Mouse (Mus musculus): Measurements from ENCODE around the gene Sfmbt1. TPM values are rescaled to one million over a fixed set of nuclear protein-coding genes. Genes with fewer than 3 reads are reported as not detected.

Gene Sfmbt1
- polyA plus RNA-seq, 1 experiment from 2014 or later, result 17.9 TPM

DNA sequence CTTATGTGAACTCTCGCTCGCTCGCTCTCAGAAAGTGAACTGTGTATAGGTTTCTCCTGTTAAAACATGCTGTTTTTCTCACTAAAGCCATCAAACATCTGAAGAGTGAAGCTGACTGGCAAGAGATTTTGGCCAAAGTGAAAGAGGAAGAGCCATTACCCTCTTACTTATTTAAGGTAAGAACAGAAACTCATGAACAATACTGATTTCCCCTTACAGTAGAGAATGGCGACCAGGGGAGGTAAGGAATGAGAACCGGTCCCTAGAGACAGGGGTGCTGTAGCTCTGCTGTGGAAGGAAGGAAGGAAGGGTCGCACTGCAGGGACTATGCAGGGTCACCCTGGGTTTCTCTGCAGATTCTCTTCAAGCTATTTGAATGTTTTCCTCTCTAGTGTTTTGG, 70.0 kb downstream of the Sfmbt1 start:
- H3K4me1 ChIP-seq, result no peaks in the 10 kb centered on the region
- 96% methylated on average over 6 of the region's 6 CpGs for WGBS
- H3K4me3 ChIP-seq, result no peak overlapping the region
- H3K4me2 ChIP-seq (replicated peaks), result no peak overlapping the region
- H3K9ac ChIP-seq, result no peak overlapping the region
- H3K9me3 ChIP-seq (replicated peaks), result no peaks in the 10 kb centered on the region
- H3K36me3 ChIP-seq, result peaks cover 31% of the 10 kb centered on the region
- H3K27me3 ChIP-seq, result no peaks in the 10 kb centered on the region
- no peak overlapping the region for H3K27ac ChIP-seq
- no peak for ATAC-seq (ENCODE audit: low FRiP score)

DNA sequence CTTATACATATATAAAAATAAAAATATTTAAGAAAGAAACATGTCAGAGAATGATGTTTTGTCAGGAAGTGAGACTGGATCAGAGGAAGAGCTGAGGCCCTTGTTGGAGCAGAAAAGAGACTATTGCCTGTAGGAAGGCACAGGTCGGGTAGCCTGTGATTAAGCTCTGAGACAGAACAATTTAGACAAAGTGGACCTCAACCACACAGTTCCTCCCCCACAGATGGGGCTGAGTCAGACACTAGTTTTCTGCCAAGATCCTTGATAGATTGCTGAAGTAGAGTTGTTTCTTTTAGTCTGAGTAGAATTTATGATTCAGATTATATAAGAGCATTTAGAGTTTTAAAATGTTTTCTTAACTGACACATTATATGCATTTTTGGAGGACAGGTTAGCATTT, 74.8 kb downstream of the Sfmbt1 start:
- no peak for ATAC-seq (ENCODE audit: low FRiP score)
- no peaks in the 10 kb centered on the region for H3K27me3 ChIP-seq
- H3K4me2 ChIP-seq (replicated peaks), result no peak overlapping the region
- no peak overlapping the region for H3K9ac ChIP-seq
- H3K36me3 ChIP-seq, result peaks cover 27% of the 10 kb centered on the region
- H3K9me3 ChIP-seq (replicated peaks), result no peaks in the 10 kb centered on the region
- WGBS, result 64% methylated on average over 1 of the region's 1 CpGs
- no peaks in the 10 kb centered on the region for H3K4me1 ChIP-seq
- H3K4me3 ChIP-seq, result no peak overlapping the region
- no peak overlapping the region for H3K27ac ChIP-seq

DNA sequence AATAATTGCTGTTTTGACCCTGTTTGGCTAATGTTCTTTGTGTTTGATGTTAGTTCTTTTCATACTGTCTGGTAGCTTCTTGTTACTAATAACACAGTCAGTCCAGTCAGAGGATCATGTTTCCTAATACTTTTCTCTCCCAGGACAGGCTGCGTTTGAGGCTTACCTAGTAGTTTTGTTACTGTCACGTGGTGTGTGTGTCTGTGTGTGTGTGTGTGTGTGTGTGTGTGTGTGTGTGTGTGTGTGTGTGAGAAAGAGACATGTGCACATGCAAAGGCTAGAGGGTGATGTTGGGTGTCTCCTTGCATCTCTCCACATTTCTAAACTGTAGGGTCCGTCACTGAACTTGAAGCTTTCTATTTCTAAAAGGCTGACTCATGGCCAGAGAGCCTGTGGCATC, 78.2 kb downstream of the Sfmbt1 start:
- peaks cover 20% of the 10 kb centered on the region for H3K36me3 ChIP-seq
- no peak overlapping the region for H3K9ac ChIP-seq
- no peak overlapping the region for H3K27ac ChIP-seq
- no peaks in the 10 kb centered on the region for H3K4me1 ChIP-seq
- no peak overlapping the region for H3K4me3 ChIP-seq
- H3K9me3 ChIP-seq (replicated peaks), result no peaks in the 10 kb centered on the region
- no peak overlapping the region for H3K4me2 ChIP-seq (replicated peaks)
- 86% methylated on average over 3 of the region's 3 CpGs for WGBS
- ATAC-seq (ENCODE audit: low FRiP score), result no peak
- no peaks in the 10 kb centered on the region for H3K27me3 ChIP-seq

DNA sequence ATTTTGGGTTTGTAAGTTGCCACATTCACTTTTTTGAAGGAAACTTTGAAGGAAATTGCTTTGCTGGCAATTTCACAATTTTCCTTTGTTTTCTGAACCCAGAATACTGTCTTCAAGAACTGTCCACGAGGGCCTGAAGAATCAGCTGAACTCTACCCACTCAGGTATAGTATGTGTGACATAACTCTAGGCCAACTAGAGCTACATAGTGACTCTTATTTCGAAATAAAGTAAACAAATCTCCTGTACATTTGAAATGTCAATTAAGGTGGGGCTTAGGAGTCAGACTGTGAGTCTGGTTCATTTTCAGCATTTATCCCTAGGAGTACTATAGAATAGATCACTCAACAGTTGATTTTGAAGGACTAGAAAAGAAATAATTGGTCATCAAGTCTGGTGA, 87.1 kb downstream of the Sfmbt1 start:
- 90% methylated on average over 2 of the region's 2 CpGs for WGBS
- no peak overlapping the region for H3K9ac ChIP-seq
- no peak overlapping the region for H3K27ac ChIP-seq
- H3K36me3 ChIP-seq, result peaks cover 28% of the 10 kb centered on the region
- H3K4me3 ChIP-seq, result no peak overlapping the region
- no peak for ATAC-seq (ENCODE audit: low FRiP score)
- no peak overlapping the region for H3K4me2 ChIP-seq (replicated peaks)
- no peaks in the 10 kb centered on the region for H3K4me1 ChIP-seq
- H3K27me3 ChIP-seq, result no peaks in the 10 kb centered on the region
- H3K9me3 ChIP-seq (replicated peaks), result no peaks in the 10 kb centered on the region

DNA sequence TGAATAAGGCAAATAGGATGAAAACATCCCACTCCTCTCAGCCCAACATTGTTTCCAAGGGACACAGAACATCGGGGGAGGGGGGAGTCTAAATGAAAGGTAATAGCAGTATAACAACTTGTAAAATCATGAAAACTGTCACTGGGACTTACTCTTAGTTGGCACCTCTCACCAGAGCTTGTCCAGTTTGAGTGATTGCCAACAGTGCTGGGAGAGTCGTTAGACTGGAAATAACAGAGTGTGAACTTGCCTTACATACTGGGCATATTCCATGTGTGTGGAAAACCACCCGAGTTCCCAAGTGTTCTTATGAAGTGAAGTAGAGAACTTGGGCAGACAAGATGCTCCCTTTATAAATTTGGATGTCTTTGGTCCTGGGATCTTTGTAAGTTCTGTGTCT, 106.5 kb downstream of the Sfmbt1 start:
- Histone ChIP-seq H3K9me3 (replicated peaks) (no peaks in the 10 kb centered on the region), H3K4me3 (no peak overlapping the region), H3K4me1 (peaks cover 2% of the 10 kb centered on the region), H3K4me2 (replicated peaks) (no peak overlapping the region), H3K27ac (no peak overlapping the region), H3K9ac (no peak overlapping the region), H3K27me3 (no peaks in the 10 kb centered on the region), H3K36me3 (peaks cover 34% of the 10 kb centered on the region)
- 90% methylated on average over 3 of the region's 3 CpGs for WGBS
- no peak for ATAC-seq (ENCODE audit: low FRiP score)

DNA sequence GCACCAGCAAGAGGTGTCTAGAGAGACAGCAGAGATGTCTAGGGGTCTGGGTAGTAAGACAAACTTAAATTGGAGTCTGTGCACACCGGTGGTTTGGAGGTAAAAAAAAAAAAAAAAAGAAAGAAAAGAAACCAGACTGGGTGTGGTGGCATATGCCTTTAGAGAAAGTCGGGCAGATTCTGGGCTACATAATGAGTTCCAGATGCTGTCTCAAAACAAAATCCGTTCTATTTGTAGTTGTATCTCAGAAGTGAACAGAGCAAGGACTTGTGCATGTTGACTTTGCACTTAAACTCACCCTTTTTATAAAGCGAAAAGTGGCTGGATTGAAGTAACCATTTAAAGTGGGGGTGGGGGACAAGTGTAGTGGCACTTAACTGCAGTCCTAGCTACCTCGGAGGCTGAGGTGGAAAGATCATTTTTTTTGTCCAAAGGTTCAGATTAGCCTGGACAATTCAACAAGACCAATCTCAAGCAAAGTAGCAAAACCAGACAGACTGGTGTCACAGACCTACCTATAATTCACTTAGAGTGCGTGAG, 109.9 kb downstream of the Sfmbt1 start:
- H3K4me1 ChIP-seq, result peaks cover 18% of the 10 kb centered on the region
- H3K27me3 ChIP-seq, result no peaks in the 10 kb centered on the region
- H3K4me3 ChIP-seq, result no peak overlapping the region
- H3K9me3 ChIP-seq (replicated peaks), result no peaks in the 10 kb centered on the region
- no peak for ATAC-seq (ENCODE audit: low FRiP score)
- H3K9ac ChIP-seq, result no peak overlapping the region
- H3K27ac ChIP-seq, result no peak overlapping the region
- WGBS, result 63% methylated on average over 6 of the region's 6 CpGs
- H3K36me3 ChIP-seq, result peaks cover 9% of the 10 kb centered on the region
- no peak overlapping the region for H3K4me2 ChIP-seq (replicated peaks)

DNA sequence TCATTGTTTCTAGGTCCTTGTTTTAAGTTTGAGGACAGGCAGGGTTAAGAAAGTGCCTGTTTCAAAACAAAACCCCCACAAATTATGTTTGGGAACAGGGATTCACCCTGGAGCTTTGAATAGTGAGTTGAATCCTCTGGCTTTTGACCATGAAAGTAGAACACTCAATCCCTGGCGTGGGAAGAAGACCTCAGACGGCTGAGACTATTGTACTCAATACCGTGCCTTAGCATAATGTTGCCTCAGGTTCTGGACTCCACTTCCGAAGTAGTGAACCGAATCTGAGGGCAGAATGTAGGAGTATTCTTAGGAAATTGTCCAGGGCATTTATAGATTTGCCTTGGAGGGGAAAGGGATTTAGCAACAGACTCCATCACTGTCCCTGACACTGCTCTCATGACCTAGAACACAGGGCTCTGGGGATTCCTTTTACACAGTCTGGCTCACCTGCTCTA, 110.4 kb downstream of the Sfmbt1 start:
- peak overlapping the region; percentile 84 for H3K4me2 ChIP-seq (replicated peaks)
- no peaks in the 10 kb centered on the region for H3K27me3 ChIP-seq
- H3K36me3 ChIP-seq, result peaks cover 4% of the 10 kb centered on the region; the same call in 1 of the 2 replicates
- H3K9me3 ChIP-seq (replicated peaks), result no peaks in the 10 kb centered on the region
- H3K4me3 ChIP-seq, result peak overlapping the region; percentile 87
- H3K27ac ChIP-seq, result no peak overlapping the region
- H3K4me1 ChIP-seq, result peaks cover 18% of the 10 kb centered on the region
- 32% methylated on average over 5 of the region's 5 CpGs for WGBS
- ATAC-seq (ENCODE audit: low FRiP score), result no peak
- peak overlapping the region; percentile 91; the same call in 1 of the 2 replicates for H3K9ac ChIP-seq

DNA sequence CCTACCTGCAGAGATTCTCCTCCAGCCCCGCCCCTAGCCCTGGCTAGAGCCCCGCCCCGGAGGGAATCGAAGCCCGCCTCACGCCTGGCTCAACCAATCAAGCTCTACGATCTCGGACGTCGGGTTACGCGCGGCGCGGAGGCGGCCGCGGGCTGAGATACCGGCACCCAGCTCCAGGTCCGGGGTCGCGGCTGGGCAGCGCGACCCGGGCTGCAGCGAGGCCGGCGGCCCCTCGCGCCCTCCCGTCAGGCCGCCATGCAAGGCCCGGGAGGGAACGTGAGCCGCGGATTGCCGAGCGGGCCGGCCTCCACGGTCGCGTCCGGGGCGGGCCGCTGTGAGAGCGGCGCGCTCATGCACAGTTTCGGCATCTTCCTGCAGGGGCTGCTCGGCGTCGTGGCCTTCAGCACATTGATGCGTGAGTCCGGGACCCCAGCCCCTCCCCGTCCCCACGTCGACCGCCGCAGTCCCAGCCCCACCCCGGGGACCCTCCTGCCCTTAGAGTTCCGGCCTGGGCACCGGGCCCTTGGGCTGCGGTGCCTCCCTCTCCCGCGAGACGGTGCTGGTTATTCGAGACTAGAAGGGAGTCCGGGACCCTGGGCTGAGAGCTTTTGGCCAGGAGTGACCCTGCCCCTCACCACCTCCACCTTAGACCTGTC, 111.0 kb downstream of the Sfmbt1 start, which contains the start of gene Tmem110:
Gene Tmem110, plus strand, starts transcription at position 115 of the 656 bp plus-strand sequence.
- WGBS, result under 1% methylated on average over 68 of the region's 68 CpGs
- no peaks in the 10 kb centered on the region for H3K9me3 ChIP-seq (replicated peaks)
- no peaks in the 10 kb centered on the region for H3K27me3 ChIP-seq
- peaks cover 18% of the 10 kb centered on the region for H3K4me1 ChIP-seq
- H3K36me3 ChIP-seq, result no peaks in the 10 kb centered on the region
- H3K4me3 ChIP-seq, result peak within 1 kb of the TSS; percentile 87
- peak within 1 kb of the TSS; percentile 91 for H3K9ac ChIP-seq
- peak within 1 kb of the TSS; percentile 79 for H3K27ac ChIP-seq
- peak within 1 kb of the TSS; percentile 84 for H3K4me2 ChIP-seq (replicated peaks)
- ATAC-seq (ENCODE audit: low FRiP score), result peak; percentile 97

DNA sequence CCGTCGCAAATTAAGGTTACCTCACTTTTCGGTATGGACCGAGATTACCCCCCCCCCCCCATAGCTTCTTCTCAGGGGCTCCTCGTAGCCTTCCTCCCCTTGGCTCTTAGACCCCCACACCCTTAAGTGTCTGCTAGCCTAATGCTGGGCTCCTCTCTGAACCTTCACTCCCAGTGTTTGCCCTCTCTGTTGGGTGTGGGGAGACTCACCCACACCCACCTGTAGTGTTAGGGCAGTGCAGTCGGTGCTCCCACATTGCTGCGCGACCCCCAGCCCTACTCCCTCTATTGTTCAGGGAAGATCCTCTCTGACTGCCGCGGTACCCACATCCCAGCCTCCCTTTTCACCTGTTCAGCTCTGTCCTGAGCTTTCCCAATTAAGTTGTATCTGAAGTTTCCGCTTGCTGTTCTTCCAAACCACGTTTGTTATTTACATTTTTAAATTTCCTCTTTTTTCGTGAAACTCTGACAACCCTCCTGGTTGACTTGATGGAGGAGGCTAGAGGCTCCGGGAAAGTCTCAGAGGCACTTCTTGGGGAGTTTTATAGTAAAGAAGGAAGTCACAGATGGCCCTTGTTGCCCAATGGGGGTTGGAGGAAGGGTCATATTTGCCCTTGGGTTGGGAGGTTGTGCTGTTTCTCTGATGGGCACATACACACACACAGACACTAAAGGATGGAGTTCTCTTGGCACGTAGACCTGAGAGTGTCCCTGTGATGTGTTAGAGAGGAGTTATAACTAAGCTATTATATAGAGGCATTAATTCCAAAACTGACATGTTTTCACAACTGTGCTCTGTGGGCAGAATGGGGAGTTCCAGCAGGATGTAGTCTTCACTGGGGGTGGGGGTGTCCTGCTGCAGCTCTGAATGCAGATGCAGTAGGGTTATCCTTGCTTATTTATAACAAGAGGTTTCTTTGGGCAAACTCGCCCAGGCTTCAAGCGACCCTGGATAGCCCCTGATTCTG, 111.8 kb downstream of the Sfmbt1 start:
- Histone ChIP-seq H3K27ac (no peak overlapping the region), H3K9ac (peak overlapping the region; percentile 91), H3K4me3 (peak overlapping the region; percentile 87), H3K9me3 (replicated peaks) (no peaks in the 10 kb centered on the region), H3K36me3 (no peaks in the 10 kb centered on the region), H3K4me2 (replicated peaks) (peak overlapping the region; percentile 84), H3K27me3 (no peaks in the 10 kb centered on the region), H3K4me1 (peaks cover 18% of the 10 kb centered on the region)
- peak; percentile 36 for ATAC-seq (ENCODE audit: low FRiP score)
- 18% methylated on average over 17 of the region's 17 CpGs for WGBS

DNA sequence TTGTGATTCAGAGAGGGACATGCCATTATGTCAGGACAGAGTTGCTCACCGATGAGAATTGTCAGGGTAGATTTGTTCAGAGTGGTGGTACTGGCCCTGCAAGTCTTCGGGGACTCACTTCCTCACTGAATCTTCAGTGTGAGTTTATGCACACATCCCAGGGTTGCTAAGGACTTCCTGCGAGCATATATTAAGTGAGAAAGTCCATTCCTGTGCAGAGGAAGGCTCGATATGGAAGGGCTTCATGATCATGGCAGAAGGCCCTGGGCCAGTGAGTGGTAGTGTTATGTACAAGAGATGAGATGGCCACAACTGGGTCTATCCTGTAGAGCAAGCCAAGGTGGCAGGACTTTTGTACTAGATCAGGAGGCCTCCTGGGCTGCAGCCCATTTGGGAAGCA, 112.8 kb downstream of the Sfmbt1 start:
- H3K4me2 ChIP-seq (replicated peaks), result no peak overlapping the region
- H3K4me1 ChIP-seq, result peaks cover 18% of the 10 kb centered on the region
- no peak overlapping the region for H3K27ac ChIP-seq
- H3K9me3 ChIP-seq (replicated peaks), result no peaks in the 10 kb centered on the region
- H3K4me3 ChIP-seq, result no peak overlapping the region
- H3K9ac ChIP-seq, result no peak overlapping the region
- no peaks in the 10 kb centered on the region for H3K36me3 ChIP-seq
- 85% methylated on average over 4 of the region's 4 CpGs for WGBS
- ATAC-seq (ENCODE audit: low FRiP score), result no peak
- H3K27me3 ChIP-seq, result no peaks in the 10 kb centered on the region

DNA sequence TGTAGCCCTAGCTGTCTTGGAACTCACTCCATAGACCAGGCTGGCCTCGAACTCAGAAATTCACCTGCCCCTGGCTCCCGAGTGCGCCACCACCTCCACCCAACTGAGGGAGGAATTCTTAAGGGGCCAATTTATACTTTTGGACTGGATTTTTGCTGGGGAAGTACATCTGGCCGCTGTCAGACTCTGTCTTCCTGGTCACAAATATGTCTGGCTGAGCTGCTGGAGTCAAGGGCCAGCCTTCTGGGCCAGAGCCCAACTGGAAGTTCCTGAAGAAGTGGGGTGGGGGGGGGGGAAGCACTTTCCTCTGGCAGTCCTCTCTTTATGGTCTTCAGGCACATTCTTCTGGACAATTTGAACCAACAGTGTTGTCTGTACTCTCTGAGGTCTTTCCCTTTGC, 113.4 kb downstream of the Sfmbt1 start:
- ATAC-seq (ENCODE audit: low FRiP score), result no peak
- H3K4me2 ChIP-seq (replicated peaks), result no peak overlapping the region
- H3K27ac ChIP-seq, result no peak overlapping the region
- H3K4me3 ChIP-seq, result no peak overlapping the region
- no peak overlapping the region for H3K9ac ChIP-seq
- H3K27me3 ChIP-seq, result no peaks in the 10 kb centered on the region
- 94% methylated on average over 4 of the region's 4 CpGs for WGBS
- H3K9me3 ChIP-seq (replicated peaks), result no peaks in the 10 kb centered on the region
- peaks cover 18% of the 10 kb centered on the region for H3K4me1 ChIP-seq
- H3K36me3 ChIP-seq, result no peaks in the 10 kb centered on the region

Data from hindbrain, embryonic 12.5 days (tissue).